13 mouse cellular contexts compared by ENCODE assay signal in the genomic region with DNA sequence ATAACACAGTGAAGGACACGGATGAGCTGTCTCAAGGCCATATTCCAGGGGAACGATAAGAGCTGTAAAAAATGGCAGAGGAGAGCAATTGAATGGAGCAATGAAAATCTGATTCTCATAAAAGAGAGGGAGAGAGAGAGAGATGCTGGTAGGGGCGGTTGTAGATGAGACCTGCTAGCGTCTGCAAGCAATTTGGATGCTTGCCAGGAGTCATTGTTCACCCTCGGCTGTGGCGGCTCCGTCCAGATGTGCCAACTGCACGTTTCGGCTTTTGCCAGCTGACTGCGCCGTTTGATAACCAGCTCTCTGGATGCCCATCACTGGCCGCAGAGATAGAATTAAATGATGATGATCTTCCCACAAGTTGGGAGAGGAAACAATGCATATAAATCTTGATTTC.
DNase-seq lines count a peak whose midpoint lies in the region; ATAC-seq and TF ChIP-seq lines count a peak whose summit lies in the region.
"Had no signal": no experiment of that assay in that cellular context is flagged by ENCODE, and none has a peak within 500 bp of the region (broad histone marks: within the 10 kb centered on the region; RNA-seq: fewer than 3 reads in every experiment).

No protein-coding gene starts in this region.

- DNase-seq in heart, postnatal 0 days (ENCODE audit: low spot score), result peak; percentile 40
- no peak for DNase-seq in heart, postnatal 36 days
- DNase-seq in ovary, adult 18-20 months (ENCODE audit: low spot score), result peak; percentile 56
- no peak for DNase-seq in ovary, postnatal 14 days (ENCODE audit: low spot score)
- peak; percentile 81 for DNase-seq in hindbrain, embryonic 14.5 days (ENCODE audit: low spot score)
- peak; percentile 11 for DNase-seq in retina, embryonic 14.5 days (ENCODE audit: low spot score)
- no peak for DNase-seq in gastrocnemius, postnatal 14 days
- DNase-seq: right cerebral cortex, postnatal 25 days; thymus, adult 18-20 months had no signal

- H3K27ac ChIP-seq in heart, postnatal 0 days (ENCODE audit: low read depth), result no peak overlapping the region
- peak overlapping the region; percentile 61 for H3K27ac ChIP-seq in hindbrain, embryonic 14.5 days
- H3K27ac ChIP-seq: embryonic facial prominence, embryonic 15.5 days; heart, embryonic 15.5 days had no signal

- ATAC-seq in heart, postnatal 0 days (ENCODE audit: insufficient read depth, low read depth), result no peak
- ATAC-seq in hindbrain, embryonic 14.5 days (ENCODE audit: low FRiP score), result peak; percentile 70; the same call in 1 of the 2 replicates
- no peak for ATAC-seq in megakaryocyte, adult 5-6 weeks (ENCODE audit: poor library complexity, severe bottlenecking)

- no peak overlapping the region for H3K4me2 ChIP-seq in heart, postnatal 0 days (ENCODE audit: low read depth, low read length)
- peak overlapping the region; percentile 33 for H3K4me2 ChIP-seq in hindbrain, embryonic 14.5 days (replicated peaks)
- H3K4me2 ChIP-seq: embryonic facial prominence, embryonic 15.5 days; heart, embryonic 15.5 days had no signal

- H3K4me1 ChIP-seq in heart, postnatal 0 days (ENCODE audit: control insufficient read depth, insufficient read depth), result peaks cover 8% of the 10 kb centered on the region; the same call in 1 of the 2 replicates
- peaks cover 47% of the 10 kb centered on the region for H3K4me1 ChIP-seq in hindbrain, embryonic 14.5 days (replicated peaks; ENCODE audit: control insufficient read depth, insufficient read depth, low read length)

- no peak overlapping the region for H3K4me3 ChIP-seq in heart, postnatal 0 days (ENCODE audit: low read depth, low read length)
- no peak overlapping the region for H3K4me3 ChIP-seq in hindbrain, embryonic 14.5 days (replicated peaks; ENCODE audit: low read length)
- H3K4me3 ChIP-seq: embryonic facial prominence, embryonic 15.5 days; heart, embryonic 15.5 days had no signal

- intact Hi-C loops in heart, postnatal 36 days (cut with DNase I), result loop anchor here (5.0 kb wide), 2 partner anchors 57 to 102 kb away; no protein-coding TSS in a partner anchor
- intact Hi-C loops in gastrocnemius, postnatal 14 days (cut with DNase I; ENCODE audit: low total_unique reads), result no loop called here

- H3K9me3 ChIP-seq in heart, postnatal 0 days (replicated peaks; ENCODE audit: control insufficient read depth, low read length), result no peaks in the 10 kb centered on the region
- no peaks in the 10 kb centered on the region for H3K9me3 ChIP-seq in hindbrain, embryonic 14.5 days (ENCODE audit: control insufficient read depth, low read length)
- H3K9me3 ChIP-seq: embryonic facial prominence, embryonic 15.5 days; heart, embryonic 15.5 days had no signal

- no peak for TF ChIP-seq EP300 in heart, postnatal 0 days (IDR thresholded peaks at IDR 0.05; ENCODE audit: low read depth)

- no peak overlapping the region for H3K9ac ChIP-seq in heart, postnatal 0 days (replicated peaks; ENCODE audit: low read depth, low read length)
- peak overlapping the region; percentile 28; the same call in 1 of the 2 replicates for H3K9ac ChIP-seq in hindbrain, embryonic 14.5 days
- H3K9ac ChIP-seq: embryonic facial prominence, embryonic 15.5 days; heart, embryonic 15.5 days had no signal

- H3K36me3 ChIP-seq in heart, postnatal 0 days (replicated peaks; ENCODE audit: control insufficient read depth, insufficient read depth, low read length), result no peaks in the 10 kb centered on the region
- H3K36me3 ChIP-seq in hindbrain, embryonic 14.5 days (replicated peaks; ENCODE audit: control insufficient read depth, insufficient read depth), result no peaks in the 10 kb centered on the region
- H3K36me3 ChIP-seq: embryonic facial prominence, embryonic 15.5 days; heart, embryonic 15.5 days had no signal

- TF ChIP-seq CTCF in heart, postnatal 0 days (IDR thresholded peaks at IDR 0.05; ENCODE audit: low read depth), result no peak

- no peaks in the 10 kb centered on the region for H3K27me3 ChIP-seq in heart, postnatal 0 days (ENCODE audit: control insufficient read depth, insufficient read depth, low read length)
- H3K27me3 ChIP-seq in hindbrain, embryonic 14.5 days (ENCODE audit: control insufficient read depth, insufficient read depth, low read length), result no peaks in the 10 kb centered on the region
- H3K27me3 ChIP-seq: CH12.LX; embryonic facial prominence, embryonic 15.5 days; heart, embryonic 15.5 days had no signal

- 33% methylated on average over 12 of the region's 12 CpGs for WGBS in heart, postnatal 0 days
- 18% methylated on average over 12 of the region's 12 CpGs for WGBS in hindbrain, embryonic 14.5 days

Comparison
In these comparisons a context has a peak if more than half of its experiments do, and no peak if none do; other contexts are left out.
1. DNase-seq: peak in heart, postnatal 0 days (single experiment), ovary, adult 18-20 months (single experiment), hindbrain, embryonic 14.5 days (single experiment) and retina, embryonic 14.5 days (single experiment); none in heart, postnatal 36 days (0 of 2), ovary, postnatal 14 days (single experiment) and gastrocnemius, postnatal 14 days (single experiment).